Mouse (Mus musculus): ENCODE measurements around the gene Cd86.

Gene Cd86

DNA sequence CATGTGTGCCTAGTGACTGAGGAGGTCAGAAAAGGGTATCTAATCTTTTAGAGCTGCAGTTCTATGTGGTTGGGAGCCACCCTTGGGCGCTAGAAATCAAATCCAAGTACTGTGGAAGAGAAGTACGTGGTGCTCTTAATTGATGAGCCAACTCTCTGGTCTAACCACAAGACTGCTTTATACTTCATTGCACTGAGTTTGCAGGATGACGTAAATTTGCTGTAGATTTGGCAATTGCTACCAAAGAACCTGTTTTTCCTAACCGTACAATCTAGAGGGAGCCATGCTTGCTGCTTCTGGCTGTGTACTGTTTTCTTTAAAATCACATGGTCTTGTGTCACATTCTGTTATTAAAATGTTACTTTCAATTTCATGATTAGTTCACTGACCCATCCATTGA is 10.0 kb downstream of the Cd86 start:
- DNase-seq (ENCODE audit: low spot score) = peak; percentile 26

DNA sequence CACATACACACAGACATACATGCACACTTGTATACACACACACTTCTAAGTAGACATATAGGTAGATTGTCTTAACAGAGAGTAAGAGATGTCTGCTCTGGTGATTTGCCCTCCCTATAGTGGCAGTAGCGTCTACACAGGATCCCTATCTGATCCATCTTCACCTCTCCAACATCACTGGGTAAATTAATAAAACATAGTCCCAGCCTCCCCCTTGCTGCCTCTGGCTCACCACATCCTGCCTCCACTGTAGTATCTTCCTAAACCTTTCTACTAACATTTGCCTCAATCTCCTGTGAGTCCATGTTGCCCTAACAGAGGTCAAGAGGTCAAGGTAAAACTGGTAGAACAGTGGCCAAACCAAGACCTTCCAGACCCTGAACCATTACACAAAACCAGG is 10.7 kb downstream of the Cd86 start:
- DNase-seq (ENCODE audit: low spot score) = no peak

DNA sequence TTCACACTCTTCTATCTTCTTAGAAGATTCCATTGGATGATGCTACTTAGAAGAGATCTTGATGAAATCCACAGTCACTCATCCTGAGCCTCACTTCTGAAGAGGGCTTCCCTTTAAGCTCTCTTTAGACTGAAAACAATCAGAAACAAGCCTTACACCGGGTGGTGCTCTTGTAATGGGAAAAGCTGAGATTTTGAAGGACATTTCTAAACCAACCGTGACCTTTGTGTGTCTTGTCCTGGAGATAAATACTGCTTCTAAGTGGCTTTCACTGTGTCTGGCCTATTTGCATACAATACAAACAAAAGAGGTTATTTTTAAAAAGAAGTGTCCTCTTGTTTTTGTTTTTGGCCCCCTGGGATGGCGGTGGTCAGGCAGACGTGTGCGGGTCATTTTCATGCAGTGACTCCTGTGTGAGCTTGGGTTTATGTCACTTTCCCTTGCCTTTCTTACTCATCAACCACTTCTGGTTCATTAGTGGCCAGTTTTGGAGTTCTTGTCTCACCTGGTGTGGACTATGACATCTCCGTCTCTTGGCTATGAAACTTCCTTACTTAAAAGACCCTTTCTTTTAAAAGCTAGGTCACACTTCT is 14.6 kb downstream of the Cd86 start:
- no peak for DNase-seq (ENCODE audit: low spot score)

DNA sequence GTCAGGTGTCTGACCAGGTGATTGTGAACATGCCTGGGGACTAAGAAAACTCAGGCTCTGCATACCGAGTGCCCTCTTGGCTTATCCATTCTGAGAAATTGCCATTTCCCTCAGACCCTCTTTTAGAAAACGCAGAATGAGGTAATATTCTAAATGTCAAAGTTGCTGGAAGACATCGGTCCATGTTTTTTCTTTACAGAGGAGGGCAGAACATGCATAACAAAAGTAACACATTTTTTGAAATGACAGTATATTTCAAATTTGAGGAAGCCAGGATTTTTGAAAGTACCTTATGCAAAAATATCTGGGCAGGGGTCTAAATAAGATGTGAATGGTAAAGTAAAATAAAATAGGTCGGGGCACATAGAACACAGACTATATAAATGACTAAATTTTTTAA is 15.4 kb downstream of the Cd86 start:
- no peak for DNase-seq (ENCODE audit: low spot score)

DNA sequence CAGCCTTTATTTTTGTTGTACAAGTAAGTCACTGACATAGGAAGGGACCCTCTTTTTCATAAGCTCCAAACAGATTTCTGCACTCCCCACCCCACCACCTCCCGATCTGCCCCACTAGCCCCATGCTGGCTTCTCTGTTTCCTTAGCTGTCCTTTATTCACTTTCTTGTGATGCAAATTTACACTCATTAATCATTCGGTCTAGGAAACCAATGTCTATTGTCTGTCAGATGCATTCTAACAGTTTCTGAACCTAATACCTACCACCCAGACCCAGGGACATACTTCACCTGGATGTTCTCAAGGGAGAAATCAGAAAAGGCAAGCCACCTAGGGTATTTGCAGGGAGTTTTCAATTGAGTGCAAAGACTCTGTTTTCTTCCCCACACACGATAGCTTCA is 16.6 kb downstream of the Cd86 start:
- no peak for DNase-seq (ENCODE audit: low spot score)

DNA sequence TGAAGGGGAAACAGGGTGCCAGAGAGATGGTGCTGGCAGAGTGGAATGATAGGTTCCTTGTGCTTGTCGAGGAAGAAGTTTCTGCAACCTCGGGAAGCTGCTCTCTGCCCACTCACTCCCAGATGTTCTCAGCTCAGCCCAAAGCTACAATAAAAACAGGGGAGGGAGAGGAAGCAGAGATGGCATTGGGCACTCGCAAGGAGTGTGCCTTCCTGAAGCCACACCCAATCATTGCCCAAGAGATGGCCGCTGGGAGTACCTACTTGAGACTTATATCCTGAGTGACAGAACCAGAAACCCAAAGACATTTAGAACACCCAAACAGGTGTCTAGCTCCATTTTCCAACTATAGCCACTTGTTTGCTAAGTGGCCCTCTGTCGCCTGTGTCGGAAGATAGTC is 20.8 kb downstream of the Cd86 start:
- DNase-seq (ENCODE audit: low spot score) = no peak

DNA sequence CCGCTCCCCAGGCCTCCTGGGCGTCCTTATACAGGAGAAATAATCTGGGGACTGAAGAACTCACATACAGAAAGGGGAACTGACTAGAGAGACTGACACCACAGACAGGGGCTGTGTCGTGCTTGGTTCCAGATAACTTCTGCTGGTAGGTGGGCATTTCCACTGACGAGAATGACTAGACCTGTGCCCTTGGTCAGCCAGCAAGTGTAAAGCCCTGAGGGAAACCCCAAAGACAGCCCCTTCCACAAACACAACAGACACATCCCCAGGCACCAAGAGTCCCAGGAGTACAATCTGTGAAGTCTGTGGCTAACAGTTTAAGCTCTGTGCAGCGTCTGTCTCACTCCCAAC is 23.2 kb downstream of the Cd86 start:
- no peak for DNase-seq (ENCODE audit: low spot score)

DNA sequence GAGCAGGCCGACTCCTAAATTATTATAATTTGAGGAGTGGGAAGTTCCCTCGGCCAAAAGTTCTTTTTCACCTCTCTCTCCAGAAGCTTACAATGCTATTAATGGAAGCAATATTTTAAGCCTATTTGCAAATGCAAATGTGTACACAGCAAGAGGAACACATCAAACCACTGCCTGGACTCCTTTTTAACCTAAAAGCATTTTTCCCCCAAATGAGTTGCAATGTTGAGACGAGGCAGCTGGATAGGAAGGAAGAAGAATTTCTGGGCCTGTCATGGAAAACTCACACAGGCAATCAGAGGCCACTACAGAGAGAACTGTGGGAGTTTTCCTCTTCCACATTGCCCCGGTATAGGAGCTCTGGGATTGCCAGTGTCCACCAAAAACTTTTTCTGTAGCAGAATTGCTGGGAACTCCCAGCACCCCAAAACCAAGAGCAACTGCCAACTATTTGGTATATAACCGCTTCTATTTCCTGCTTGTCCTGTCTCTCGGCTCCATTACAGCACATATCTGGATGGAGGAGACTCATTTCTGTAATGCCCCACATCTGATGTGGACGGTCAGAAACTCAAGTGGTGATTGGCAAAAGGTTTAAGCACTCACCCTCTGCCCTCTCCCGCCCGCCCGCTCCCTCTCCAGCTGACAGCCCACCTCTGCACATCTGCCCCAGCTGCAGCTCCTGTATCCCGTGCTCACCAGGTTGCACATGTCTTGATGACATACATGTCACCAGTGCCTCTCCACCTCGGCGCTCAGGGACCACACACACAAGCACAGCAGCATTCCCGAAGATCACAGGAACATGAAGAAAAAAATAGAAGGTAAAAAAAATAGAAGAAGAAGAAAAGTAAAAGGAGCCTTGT is 23.8 kb downstream of the Cd86 start:
- DNase-seq (ENCODE audit: low spot score) = no peak

DNA sequence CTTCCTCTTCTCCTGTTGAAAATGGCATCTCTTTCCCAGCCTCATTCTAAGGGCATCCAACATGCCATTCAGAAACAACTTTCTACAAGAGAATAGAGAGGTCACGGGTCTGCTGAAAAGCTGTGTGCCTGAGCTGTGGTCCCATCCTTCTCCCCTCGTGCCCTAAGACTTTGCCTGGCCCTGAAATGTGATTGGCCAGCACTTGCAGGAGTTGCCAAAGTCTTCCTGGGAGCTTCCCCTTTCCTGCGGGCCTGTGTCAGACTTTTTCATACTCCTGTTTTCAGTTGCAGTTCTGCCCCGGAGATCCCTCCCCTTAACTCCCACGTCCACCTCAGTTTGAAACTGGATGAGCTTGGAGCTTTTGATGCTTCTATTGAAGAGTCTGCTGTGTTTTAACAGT is 24.9 kb downstream of the Cd86 start:
- DNase-seq (ENCODE audit: low spot score) = no peak

DNA sequence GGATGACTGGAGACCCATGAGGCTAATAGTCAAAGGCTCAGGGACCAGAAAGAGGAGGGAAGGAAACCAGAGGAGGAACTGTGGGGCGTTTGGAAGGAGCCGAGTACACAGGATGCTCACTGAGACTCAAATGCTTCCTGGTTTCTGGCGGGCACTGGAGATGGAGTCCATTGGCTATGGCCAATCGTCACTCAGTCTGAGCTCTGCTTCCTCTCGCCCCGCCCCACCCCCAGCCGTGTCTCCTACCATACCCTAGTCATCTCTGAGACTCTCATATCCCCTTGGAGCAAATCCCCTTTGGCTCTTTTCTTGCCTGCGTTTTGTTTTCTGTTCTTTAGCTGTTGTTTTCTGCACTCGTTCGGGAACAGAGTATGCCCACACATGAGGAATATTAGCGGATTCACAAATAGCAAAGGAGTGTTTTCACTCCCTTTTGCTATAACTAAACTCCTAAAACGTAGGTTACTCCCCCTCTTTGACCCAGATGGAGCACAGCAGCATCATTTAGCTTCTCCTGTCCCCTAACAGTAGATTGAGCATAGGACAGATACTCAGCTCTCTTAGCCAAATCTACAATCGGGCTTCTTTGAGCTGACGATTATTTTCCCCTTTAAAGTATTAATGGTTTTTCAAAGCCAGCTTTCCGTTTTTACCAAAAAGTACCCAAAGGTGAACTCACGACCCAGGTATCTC is 25.9 kb downstream of the Cd86 start:
- DNase-seq (ENCODE audit: low spot score) = no peak

DNA sequence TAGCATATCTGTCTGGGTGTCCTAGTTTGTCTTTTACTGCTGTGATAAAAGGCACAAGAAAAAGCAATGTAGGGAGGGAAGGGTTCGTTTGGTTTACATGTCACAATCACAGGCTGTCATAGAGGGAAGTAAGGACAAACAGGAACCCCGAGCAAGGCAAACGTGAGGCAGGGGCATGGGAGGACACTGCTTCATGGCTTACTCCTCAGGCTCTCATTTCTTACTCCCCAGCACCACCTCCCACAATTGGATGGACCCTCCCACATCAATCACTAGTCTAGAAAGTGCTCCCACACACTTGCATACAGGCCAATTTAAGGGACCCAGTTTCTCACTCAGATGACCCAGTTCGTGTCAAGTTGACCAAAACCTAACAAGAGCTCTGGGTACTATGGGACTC is 29.1 kb downstream of the Cd86 start:
- no peak for DNase-seq (ENCODE audit: low spot score)

DNA sequence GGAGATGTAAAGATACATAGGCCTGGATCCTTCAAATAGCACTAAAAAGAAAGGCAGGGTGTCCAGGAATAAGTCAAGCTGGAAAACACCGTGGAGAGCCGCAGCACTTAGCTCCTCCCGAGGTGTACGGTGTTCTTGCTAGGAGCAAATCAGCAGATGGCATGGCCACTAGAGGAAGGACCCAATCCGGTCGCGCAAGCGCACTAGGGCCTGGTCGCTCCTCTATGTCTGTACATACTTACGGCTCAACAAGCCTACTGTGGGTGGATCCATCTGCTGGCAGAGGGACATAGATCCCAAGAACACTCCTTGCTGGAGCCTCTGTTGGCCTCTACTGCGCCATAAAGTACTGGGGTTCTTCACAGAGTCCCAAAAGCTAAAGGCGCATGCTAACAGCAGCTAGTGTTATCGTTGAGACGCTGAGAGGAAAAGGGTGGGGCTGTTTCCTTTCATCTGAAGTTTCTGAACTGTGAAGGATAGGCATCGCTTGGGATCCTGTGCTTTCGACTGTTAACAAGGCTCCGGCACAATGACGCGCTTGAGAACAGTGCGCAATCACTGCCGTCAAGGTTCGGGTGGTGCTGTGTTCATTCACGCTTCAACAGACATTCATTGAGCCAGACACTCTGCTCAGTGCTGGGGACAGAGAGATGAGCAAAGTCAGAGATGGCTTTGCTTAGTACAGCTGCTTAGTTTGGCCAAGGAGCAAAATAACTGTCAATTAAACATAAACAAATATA is 30.7 kb downstream of the Cd86 start:
- no peak for DNase-seq (ENCODE audit: low spot score)

DNA sequence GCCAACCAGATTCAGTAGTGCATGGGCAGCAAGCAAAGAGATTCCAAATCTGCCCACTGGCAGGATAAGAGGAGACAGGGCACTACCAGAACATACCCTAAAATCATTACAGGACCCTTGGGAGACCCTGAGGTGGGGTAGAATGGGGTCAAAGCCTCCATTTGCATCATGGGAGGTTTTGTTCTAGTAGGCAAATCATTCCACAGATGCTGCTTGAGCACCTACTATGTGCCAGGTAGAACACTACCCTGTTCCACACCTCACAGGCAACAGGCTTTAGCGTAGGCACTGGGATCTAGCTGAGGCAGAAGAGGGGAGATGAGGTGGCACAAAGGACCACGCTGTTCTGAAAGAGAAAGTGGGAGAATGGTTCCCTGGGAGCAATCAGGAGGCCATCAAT is 31.5 kb downstream of the Cd86 start:
- no peak for DNase-seq (ENCODE audit: low spot score)

DNA sequence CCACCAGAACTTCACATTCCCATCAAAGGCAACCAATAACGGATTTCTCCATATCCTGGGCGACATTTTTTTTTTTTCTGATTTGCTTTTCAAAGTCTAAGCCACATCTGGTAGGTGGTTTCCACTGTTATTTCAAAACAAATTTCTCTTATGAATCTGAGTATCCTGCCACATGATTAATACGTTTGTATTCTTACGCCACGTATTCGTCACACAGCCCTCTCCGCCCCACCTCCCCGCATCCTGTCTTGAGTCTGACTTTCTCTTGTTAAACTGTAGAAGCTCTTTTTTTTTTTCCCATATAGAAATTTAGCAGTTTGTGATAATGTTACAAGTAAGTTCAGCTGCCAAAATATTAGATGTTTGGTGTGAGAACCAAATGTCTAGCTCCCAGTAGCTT is 33.7 kb downstream of the Cd86 start:
- DNase-seq (ENCODE audit: low spot score) = no peak

DNA sequence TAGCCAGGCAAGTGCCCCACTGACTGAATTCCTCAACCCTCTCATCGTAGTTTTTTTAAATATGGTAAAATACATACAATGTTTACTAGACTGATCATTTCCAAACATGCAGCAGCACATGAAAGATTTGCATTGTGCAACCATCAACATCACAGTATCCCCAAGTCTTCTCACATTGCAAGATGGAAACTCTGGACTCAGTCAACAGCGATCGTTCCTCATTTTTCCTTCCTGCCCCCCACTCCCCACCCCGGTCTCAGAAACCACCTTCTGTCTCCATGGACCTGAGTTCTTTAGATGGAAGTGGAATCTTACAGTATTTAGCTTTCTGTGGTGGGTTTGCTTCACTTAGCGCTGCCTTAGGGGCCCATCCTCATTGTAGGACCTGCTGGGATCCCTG is 34.3 kb downstream of the Cd86 start:
- DNase-seq (ENCODE audit: low spot score) = no peak

DNA sequence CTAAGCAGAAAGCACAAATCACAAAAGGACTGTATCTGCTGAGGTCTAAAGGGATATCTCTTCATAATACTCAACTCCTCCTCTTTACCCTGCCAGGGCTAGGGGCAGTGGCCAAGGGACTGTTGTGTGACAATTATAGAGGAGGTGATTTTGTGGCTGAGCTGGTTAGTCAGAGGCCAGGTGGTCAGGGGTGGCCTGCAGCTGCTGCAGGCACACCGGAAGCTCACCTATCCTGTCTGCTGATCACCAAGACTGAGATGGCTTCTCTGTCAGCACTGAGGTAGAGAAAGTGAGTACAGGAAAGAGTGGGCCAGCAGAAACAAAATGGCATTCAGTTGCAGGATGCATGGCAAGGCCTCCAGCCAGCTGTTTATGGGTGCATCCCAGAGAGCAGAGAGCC is 38.1 kb downstream of the Cd86 start:
- no peak for DNase-seq (ENCODE audit: low spot score)

DNA sequence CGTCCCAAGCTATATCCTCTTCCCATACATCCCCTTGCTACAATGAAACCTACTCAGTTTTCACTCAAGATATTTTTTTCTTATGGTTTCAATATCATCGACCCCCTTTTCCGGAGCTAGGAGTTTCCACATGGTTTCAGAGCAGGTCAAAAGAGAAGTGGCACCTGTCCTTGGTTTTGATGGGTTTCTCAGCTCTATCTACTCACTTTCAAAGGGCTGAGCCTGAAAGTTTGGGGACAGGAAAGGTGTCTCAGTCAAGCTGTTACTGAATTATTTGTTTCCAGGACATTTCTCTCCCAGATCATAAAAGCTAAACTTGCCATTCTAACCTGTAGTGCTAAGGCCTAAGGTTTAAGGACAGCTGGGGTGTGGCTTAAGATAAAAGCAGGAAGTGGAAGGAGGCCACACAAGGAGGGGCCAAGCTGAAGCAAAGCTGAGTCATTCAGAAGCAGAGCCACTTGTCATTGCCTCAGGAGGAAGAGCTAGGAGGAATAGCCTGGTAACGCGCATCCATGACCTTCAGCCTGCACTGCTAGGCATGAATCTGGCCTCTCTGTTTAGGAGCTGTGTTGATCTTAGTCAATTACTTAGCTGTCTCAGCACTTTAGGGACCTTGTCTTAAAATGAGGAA is 39.2 kb downstream of the Cd86 start:
- DNase-seq (ENCODE audit: low spot score) = peak; percentile 36

DNA sequence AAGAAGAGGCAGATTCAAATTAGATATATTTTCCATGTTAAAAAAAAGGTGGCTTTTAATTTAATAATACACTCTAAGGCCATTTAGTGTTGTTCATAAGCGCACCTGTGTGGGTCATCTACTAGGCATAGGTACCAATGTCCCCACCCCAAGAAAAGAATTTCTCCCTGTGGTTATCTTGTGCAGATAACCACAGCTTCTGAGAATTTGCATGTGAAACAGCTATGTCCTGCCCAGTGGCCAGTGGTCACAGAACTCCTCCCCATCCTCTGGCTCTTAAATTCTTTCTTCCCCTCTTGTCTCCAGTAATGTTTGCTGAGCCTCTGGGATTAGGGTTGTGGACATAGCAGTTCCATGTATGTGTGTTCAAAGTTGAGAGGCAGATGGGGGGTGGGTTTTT is 40.0 kb downstream of the Cd86 start:
- no peak for DNase-seq (ENCODE audit: low spot score)

DNA sequence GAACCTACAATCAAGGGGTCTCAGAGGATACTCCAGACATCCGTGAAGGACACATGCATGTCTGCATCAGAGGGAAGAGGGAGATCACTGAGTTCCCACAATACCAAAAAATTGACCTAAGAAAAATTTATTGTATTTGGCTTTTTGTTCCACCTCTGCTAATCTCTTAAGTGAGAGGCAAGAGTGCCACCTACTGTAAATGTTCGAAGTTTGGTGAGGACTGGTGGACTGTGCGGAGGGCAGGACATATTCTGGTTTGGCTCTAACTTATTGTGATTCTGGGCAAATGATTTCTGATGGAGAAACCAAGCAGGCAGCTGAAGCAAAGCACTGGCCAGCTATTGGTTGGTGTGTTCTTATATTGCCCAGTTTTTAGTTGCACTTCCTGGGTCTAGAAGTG is 43.6 kb downstream of the Cd86 start:
- DNase-seq (ENCODE audit: low spot score) = no peak

DNA sequence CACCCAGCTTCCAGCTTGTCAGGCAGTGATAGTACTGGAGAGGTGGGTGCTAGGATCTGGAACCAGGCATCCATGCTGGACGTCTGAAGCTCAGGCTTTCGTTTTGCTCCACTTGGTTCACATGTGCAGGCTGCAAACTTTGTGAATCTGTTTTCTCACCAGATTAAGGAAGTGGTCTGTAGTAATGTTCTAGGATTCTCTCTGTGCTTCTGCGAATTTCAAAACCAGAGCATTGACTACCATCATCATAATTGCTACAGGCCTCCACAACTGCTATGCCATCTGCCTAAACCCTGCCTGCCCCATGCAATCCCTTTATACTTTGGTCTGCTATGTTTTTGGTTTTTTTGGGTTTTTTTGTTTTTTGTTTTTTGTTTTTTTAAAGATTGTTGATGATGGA is 44.8 kb downstream of the Cd86 start:
- DNase-seq (ENCODE audit: low spot score) = no peak

DNA sequence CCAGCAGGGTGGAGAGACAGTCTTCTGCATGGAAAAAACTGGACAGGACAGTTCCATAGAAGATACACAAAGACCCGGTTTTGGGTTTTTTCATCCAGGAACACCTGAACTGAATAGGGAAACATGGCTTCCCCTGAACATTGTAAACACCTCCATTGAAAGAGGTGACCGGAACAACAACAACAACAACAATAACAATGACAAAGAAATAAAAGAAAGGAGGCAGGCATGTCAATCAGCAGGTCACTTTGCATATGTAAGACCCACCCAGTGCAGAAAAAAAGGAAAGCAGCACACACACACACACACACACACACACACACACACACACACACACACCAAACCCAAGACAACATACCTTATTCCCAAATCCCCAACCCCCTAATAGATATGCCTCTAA is 52.2 kb downstream of the Cd86 start:
- no peak for DNase-seq (ENCODE audit: low spot score)

DNA sequence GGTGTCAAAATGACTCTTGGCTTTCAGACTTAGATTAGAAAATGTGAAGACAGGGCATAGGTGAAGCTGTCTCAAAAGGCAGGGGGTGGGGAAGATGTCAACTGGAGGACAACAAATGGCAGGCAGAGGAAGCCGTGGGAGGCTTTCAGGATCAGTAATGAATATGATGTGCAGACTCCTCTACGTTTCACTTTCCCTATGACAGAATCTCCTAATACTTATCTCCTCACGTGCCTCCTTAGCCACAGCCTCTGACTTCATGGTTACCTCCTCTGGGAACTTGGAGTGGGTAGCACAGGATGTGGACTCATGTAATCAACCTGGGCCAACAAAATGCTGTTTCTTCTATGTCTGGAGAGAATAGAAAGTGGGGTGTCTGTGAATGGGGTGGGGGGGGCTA is 63.2 kb downstream of the Cd86 start:
- DNase-seq (ENCODE audit: low spot score) = no peak

Measured in lung, postnatal 25 days (tissue).